Mouse (Mus musculus) CD4-positive, CD25-positive, alpha-beta regulatory T cell, adult 2 months (primary cell): Measurements from ENCODE around the gene Daam2.

Source experiments
- DNase-seq: peaks from one replicate; pipeline ENCODE4 v3.0.0-alpha.2; 2012; ENCODE audit warnings: low read depth, low spot score

Gene Daam2

GRCm38 (mm10) chr17:49531661-49532060 lies 32.5 kb downstream of the Daam2 start:
- DNase-seq = no peak

DNA sequence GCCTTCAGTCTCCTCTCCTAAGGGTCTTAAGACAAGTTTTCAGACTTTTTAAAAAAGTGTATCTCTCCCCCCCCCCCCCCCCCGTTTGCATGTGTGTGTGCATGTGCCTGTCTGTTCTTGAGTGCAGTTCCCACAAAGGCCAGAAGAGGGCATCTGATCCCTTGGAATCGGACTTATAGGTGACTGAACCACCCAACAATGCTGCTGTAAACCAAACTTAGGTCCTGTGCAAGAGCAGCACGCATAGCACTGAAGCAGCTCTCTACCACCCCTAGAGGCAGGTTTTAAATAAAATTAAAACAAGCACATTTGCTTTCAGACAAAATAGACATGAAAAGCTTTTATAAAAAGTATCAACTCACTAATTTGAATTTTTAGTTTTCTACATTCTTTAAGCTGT lies 33.9 kb downstream of the Daam2 start:
- DNase-seq = peak; percentile 12

GRCm38 (mm10) chr17:49528503-49529205 lies 35.5 kb downstream of the Daam2 start:
- DNase-seq = no peak

GRCm38 (mm10) chr17:49528033-49528432 lies 36.1 kb downstream of the Daam2 start:
- no peak for DNase-seq

DNA sequence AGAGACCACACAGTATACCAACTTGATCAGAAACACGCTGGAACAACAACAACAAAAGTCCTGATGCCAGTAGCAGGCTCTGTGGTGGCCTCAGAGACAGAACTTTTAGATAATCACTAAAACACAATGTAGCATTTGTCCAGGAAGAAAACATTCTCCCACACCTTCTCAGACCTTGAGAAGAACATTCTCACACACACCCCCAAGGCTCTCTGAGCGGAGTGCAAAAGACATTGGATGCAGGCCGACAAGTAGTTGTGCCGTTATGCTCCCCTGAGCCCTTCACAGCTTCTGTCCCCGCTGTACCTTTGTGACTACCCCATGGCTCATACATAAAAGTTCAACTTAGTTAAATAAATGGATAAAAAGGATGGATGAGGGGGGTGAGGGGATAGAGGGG lies 37.6 kb downstream of the Daam2 start:
- no peak for DNase-seq

- no peak for DNase-seq
Observed at GRCm38 (mm10) chr17:49525911-49526310, 38.2 kb downstream of the Daam2 start.

- DNase-seq = no peak
Observed at GRCm38 (mm10) chr17:49524584-49524983, 39.6 kb downstream of the Daam2 start.

- no peak for DNase-seq
Observed at GRCm38 (mm10) chr17:49522435-49522834, 41.7 kb downstream of the Daam2 start.

DNA sequence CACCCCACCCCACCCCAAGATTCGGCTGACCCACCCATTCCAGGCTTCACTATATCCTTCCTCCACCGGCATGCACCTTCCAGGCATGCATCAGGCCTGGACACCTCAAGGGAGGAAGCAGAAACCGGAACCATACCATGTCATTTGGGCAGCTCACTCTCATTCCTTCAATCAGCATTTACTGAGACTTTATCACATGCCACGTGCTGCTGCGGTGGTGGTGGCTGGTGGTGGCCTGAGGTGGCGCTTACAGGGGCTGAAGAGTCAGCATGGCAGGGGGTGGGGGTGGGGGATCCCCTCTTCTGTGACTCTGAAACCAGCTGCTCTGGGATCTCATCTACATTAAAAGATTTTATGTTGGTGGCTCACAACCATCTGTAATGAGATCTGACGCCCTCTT lies 42.1 kb downstream of the Daam2 start:
- DNase-seq = no peak

DNA sequence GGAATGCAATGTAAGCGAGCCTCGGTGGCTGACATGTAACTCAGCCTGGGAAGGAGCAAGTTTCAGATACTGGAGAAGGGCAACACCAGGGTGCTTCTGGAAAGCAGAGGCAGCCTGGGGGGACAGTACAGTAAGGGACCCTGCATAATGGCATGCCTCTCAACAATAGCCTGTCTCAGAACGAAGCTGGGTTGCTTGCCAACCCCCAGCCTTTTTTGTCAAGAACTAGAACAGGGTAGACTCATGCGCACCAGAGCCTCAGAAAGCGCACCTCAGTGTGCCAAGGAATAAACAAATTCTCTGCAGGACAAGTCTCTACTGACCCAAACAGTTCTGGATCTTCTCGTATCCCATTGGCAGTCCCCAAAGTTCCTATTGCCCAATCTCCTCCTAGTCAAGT lies 43.5 kb downstream of the Daam2 start:
- DNase-seq = no peak

- DNase-seq = no peak
Observed at GRCm38 (mm10) chr17:49519576-49520247, 44.4 kb downstream of the Daam2 start.

GRCm38 (mm10) chr17:49517091-49517490 lies 47.1 kb downstream of the Daam2 start:
- no peak for DNase-seq

DNA sequence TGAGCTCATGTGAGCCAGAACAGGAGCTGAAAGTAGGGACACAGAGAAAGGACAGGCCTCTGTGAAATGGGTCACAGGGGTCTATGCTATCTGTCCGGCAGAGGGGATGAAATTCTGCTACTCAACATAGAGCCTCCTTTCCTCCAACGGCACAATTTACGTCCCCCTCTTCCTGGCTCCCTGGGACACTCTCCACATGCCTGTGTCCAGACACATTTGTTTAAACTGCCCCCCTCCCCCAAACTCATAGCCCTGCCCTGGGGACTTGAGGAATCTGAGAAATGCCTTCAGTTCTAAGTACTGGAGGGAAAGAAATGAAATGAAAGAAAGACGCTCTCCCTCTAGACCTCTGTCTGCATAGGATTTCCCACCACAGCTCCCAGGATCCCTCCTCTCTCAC lies 48.5 kb downstream of the Daam2 start:
- no peak for DNase-seq

- no peak for DNase-seq
Observed at GRCm38 (mm10) chr17:49515141-49515540, 49.0 kb downstream of the Daam2 start.

GRCm38 (mm10) chr17:49512671-49513085 lies 51.5 kb downstream of the Daam2 start:
- no peak for DNase-seq

- no peak for DNase-seq
Observed at GRCm38 (mm10) chr17:49509431-49509830, 54.7 kb downstream of the Daam2 start.

- DNase-seq = no peak
Observed at GRCm38 (mm10) chr17:49503246-49503900, 60.8 kb downstream of the Daam2 start.

GRCm38 (mm10) chr17:49500234-49500633 lies 63.9 kb downstream of the Daam2 start:
- no peak for DNase-seq

- DNase-seq = no peak
Observed at GRCm38 (mm10) chr17:49499635-49500034, 64.5 kb downstream of the Daam2 start.

- DNase-seq = no peak
Observed at GRCm38 (mm10) chr17:49498169-49498568, 66.0 kb downstream of the Daam2 start.

- no peak for DNase-seq
Observed at GRCm38 (mm10) chr17:49493276-49493675, 70.9 kb downstream of the Daam2 start.

GRCm38 (mm10) chr17:49489098-49489497 lies 75.0 kb downstream of the Daam2 start:
- no peak for DNase-seq

GRCm38 (mm10) chr17:49484435-49484834 lies 79.7 kb downstream of the Daam2 start:
- DNase-seq = no peak
